Mouse (Mus musculus): ENCODE data around the gene Slc6a15. TPM values are rescaled to one million over a fixed set of nuclear protein-coding genes. Genes with fewer than 3 reads are reported as not detected.

Slc6a15 gene
- polyA plus RNA-seq, 1 experiment from 2014 or later, result 12.3 TPM

DNA sequence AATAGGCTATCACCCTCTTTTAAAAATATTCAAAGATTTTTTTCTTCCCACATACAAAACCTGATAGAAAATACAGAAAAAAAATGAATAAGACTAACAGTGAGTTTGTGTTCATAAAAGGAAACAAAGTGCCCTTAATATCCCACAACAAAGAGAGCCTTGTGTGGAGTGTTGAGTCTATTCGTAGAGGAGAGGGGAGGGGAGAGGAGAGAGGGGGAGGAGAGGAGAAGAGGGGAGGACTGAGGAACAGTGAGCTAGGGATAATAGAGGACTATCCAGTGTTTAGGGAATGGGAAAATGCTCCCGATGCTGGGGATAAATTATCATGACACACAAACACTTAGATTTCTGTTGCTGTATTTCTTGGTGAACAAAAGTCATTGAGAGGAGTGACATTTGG is 80.8 kb downstream of the Slc6a15 start:
- Histone ChIP-seq H3K9me3 (no peaks in the 10 kb centered on the region), H3K27ac (replicated peaks) (no peak overlapping the region), H3K9ac (replicated peaks) (no peak overlapping the region), H3K4me3 (no peak overlapping the region), H3K4me1 (no peaks in the 10 kb centered on the region), H3K4me2 (replicated peaks) (no peak overlapping the region), H3K27me3 (no peaks in the 10 kb centered on the region), H3K36me3 (no peaks in the 10 kb centered on the region)
- 41% methylated on average over 2 of the region's 2 CpGs for WGBS
- 0 out of 2 replicates have a peak, but pooled peaks have one; percentile 65 for ATAC-seq (ENCODE audit: low FRiP score, low read depth)

DNA sequence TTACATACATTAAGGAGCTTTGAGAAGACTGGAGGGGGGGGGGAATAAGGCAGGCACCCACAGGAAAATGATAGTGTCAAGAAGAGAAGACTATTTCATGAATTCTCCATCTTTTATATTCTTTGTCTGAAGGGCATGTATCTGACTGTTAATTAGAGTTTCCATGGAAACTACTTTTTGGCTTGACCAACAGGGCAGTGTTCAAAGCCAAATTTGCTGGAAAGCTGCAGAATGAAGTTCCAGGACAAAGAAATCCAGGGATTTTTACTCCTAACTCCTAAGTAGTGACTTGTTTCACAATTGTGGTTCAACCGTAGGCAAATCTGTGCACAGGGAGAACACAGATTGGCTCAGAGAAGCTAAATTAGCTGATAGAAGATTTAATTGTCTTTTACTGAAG is 90.3 kb downstream of the Slc6a15 start:
- no peak overlapping the region for H3K4me2 ChIP-seq (replicated peaks)
- H3K9me3 ChIP-seq, result no peaks in the 10 kb centered on the region
- no peak for ATAC-seq (ENCODE audit: low FRiP score, low read depth)
- H3K27me3 ChIP-seq, result no peaks in the 10 kb centered on the region
- H3K4me1 ChIP-seq, result no peaks in the 10 kb centered on the region
- no peak overlapping the region for H3K9ac ChIP-seq (replicated peaks)
- no peaks in the 10 kb centered on the region for H3K36me3 ChIP-seq
- H3K27ac ChIP-seq (replicated peaks), result no peak overlapping the region
- WGBS, result 50% methylated on average over 1 of the region's 1 CpGs
- no peak overlapping the region for H3K4me3 ChIP-seq

Other genes with a start within 250 kb of the Slc6a15 start
- 1.1 and 3.2 TPM in 2 replicates for gene Lrriq1, start 131.5 kb upstream of the Slc6a15 start, polyA plus RNA-seq (2016; fragmentation: Nextera tagmentation; extraction: Ambion mirVana)